Mouse (Mus musculus): ENCODE measurements at regions not wholly inside any gene's neighbourhood (a gene's known extent, or its start where the extent isn't known, plus 50 kb on each side); places are given as distances from the start of the nearest gene placed in this dataset.

DNA sequence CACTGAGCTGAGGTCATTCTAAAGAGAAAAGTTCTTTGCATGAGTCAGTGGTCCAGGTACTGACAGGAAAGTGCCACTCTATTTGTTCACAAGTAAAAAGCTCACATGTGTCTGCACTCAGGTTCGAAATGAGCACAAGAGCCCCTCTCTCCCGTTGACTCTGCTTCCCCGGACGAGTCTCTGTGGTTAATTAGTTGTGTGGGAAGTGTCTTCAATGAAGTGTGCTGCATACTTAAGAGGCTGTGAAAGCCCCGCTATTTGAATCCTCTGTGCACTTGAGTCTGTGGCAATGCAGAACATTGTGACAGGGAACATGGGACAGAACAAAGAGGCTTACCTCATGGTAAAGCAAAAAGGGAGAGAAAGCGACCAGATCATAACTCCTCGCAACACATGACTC lies 297.0 kb downstream of the Ostf1 start:
- TF ChIP-seq USF1 (IDR thresholded peaks at IDR 0.05; ENCODE audit: low read depth): no peak
- TF ChIP-seq CEBPB (IDR thresholded peaks at IDR 0.05; ENCODE audit: low read depth): no peak
- TF ChIP-seq CTCF (IDR thresholded peaks at IDR 0.05; ENCODE audit: control insufficient read depth, insufficient read depth, insufficient read length): no peak
- no peak for TF ChIP-seq MYOD1 (IDR thresholded peaks at IDR 0.05; ENCODE audit: control insufficient read depth, insufficient read length, low read depth)
- no peak for TF ChIP-seq MAX (IDR thresholded peaks at IDR 0.05)
- no peak for TF ChIP-seq MYOG (IDR thresholded peaks at IDR 0.05; ENCODE audit: control insufficient read depth, extremely low read depth, insufficient read length)
- no peak for TF ChIP-seq FOSL1 (IDR thresholded peaks at IDR 0.05; ENCODE audit: insufficient read depth, low read length, poor library complexity, severe bottlenecking)

GRCm38 (mm10) chr19:18331811-18332210 lies 299.8 kb downstream of the Ostf1 start:
- Histone ChIP-seq H3K36me3 (ENCODE audit: control insufficient read depth, insufficient read depth) (no peaks in the 10 kb centered on the region), H3K79me3 (ENCODE audit: low read depth) (no peaks in the 10 kb centered on the region), H3ac (ENCODE audit: control insufficient read depth, insufficient read length, low read depth) (no peak overlapping the region), H3K4me3 (ENCODE audit: insufficient read depth, poor library complexity, severe bottlenecking) (no peak overlapping the region), H3K79me2 (ENCODE audit: control insufficient read depth, insufficient read depth) (no peaks in the 10 kb centered on the region), H3K27me3 (ENCODE audit: control insufficient read depth, insufficient read depth, insufficient read length) (no peaks in the 10 kb centered on the region)
- TF ChIP-seq FOSL1 (IDR thresholded peaks at IDR 0.05; ENCODE audit: insufficient read depth, low read length, poor library complexity, severe bottlenecking) (no peak), USF1 (IDR thresholded peaks at IDR 0.05; ENCODE audit: low read depth) (no peak), CTCF (IDR thresholded peaks at IDR 0.05; ENCODE audit: control insufficient read depth, insufficient read depth, insufficient read length) (no peak), MYOD1 (IDR thresholded peaks at IDR 0.05; ENCODE audit: control insufficient read depth, insufficient read length, low read depth) (no peak), CEBPB (IDR thresholded peaks at IDR 0.05; ENCODE audit: low read depth) (no peak), MYOG (IDR thresholded peaks at IDR 0.05; ENCODE audit: control insufficient read depth, extremely low read depth, insufficient read length) (no peak), MAX (IDR thresholded peaks at IDR 0.05) (no peak)

More for the DNA sequence above, 297.0 kb downstream of the Ostf1 start:
- H3K79me2 ChIP-seq (ENCODE audit: control insufficient read depth, insufficient read depth): no peaks in the 10 kb centered on the region
- no peak overlapping the region for H3ac ChIP-seq (ENCODE audit: control insufficient read depth, insufficient read length, low read depth)
- H3K79me3 ChIP-seq (ENCODE audit: low read depth): no peaks in the 10 kb centered on the region
- H3K36me3 ChIP-seq (ENCODE audit: control insufficient read depth, insufficient read depth): no peaks in the 10 kb centered on the region
- no peak overlapping the region for H3K4me3 ChIP-seq (ENCODE audit: insufficient read depth, poor library complexity, severe bottlenecking)
- H3K27me3 ChIP-seq (ENCODE audit: control insufficient read depth, insufficient read depth, insufficient read length): no peaks in the 10 kb centered on the region

DNA sequence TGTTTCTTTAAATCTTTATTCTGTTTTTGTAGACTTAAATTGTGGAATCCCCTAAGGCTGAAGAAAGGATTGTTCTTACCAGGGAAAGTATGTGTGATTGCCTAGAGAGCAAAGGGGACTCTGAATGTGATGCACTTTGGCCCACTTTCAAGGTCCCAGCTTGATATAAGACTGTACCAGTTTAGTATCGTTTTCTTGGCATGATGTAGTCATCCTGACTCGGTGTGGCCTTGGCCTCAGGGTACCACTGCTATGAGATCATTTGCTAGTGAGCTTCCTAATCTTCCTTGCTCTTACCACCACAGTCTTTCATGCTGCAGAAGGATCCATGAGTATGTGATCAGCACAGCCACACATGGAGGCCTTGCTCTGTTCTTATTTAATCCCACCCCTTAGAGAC lies 302.2 kb downstream of the Ostf1 start:
- H3K27me3 ChIP-seq (ENCODE audit: control insufficient read depth, insufficient read depth, insufficient read length): no peaks in the 10 kb centered on the region
- TF ChIP-seq MYOG (IDR thresholded peaks at IDR 0.05; ENCODE audit: control insufficient read depth, extremely low read depth, insufficient read length) (no peak), CEBPB (IDR thresholded peaks at IDR 0.05; ENCODE audit: low read depth) (no peak), USF1 (IDR thresholded peaks at IDR 0.05; ENCODE audit: low read depth) (no peak), MYOD1 (IDR thresholded peaks at IDR 0.05; ENCODE audit: control insufficient read depth, insufficient read length, low read depth) (no peak), MAX (IDR thresholded peaks at IDR 0.05) (no peak), CTCF (IDR thresholded peaks at IDR 0.05; ENCODE audit: control insufficient read depth, insufficient read depth, insufficient read length) (no peak), FOSL1 (IDR thresholded peaks at IDR 0.05; ENCODE audit: insufficient read depth, low read length, poor library complexity, severe bottlenecking) (no peak)
- no peak overlapping the region for H3K4me3 ChIP-seq (ENCODE audit: insufficient read depth, poor library complexity, severe bottlenecking)
- no peaks in the 10 kb centered on the region for H3K79me3 ChIP-seq (ENCODE audit: low read depth)
- H3K36me3 ChIP-seq (ENCODE audit: control insufficient read depth, insufficient read depth): no peaks in the 10 kb centered on the region
- no peak overlapping the region for H3ac ChIP-seq (ENCODE audit: control insufficient read depth, insufficient read length, low read depth)
- H3K79me2 ChIP-seq (ENCODE audit: control insufficient read depth, insufficient read depth): no peaks in the 10 kb centered on the region

DNA sequence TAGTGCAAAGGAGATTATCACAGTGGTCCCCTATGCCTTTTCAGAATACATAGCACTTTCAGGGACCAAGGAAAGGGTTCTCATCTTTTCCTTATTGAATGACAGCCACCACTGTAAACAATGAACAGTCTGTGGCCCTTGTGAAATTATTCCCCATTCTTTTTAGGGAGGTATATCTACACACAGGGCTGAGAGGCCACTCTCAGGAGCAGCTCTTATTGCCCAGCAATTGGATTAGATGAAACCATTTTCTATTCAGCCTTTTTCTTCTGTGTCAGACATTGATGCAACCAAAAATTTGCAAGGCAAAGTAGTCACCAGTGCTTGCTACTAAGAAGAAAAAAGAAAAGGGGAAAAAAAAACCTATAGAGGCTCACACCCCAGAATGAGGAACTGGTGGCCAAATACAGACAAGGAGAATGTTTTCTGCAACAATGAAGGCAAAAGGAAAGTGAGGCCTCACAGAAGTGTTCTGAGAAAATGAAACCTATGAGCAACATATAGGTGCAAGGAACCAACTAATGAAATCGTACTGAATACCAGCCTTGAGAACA lies 313.2 kb downstream of the Ostf1 start:
- Histone ChIP-seq H3K4me3 (ENCODE audit: insufficient read depth, poor library complexity, severe bottlenecking) (no peak overlapping the region), H3K36me3 (ENCODE audit: control insufficient read depth, insufficient read depth) (no peaks in the 10 kb centered on the region), H3ac (ENCODE audit: control insufficient read depth, insufficient read length, low read depth) (no peak overlapping the region), H3K27me3 (ENCODE audit: control insufficient read depth, insufficient read depth, insufficient read length) (no peaks in the 10 kb centered on the region), H3K79me2 (ENCODE audit: control insufficient read depth, insufficient read depth) (no peaks in the 10 kb centered on the region), H3K79me3 (ENCODE audit: low read depth) (no peaks in the 10 kb centered on the region)
- no peak for TF ChIP-seq FOSL1 (IDR thresholded peaks at IDR 0.05; ENCODE audit: insufficient read depth, low read length, poor library complexity, severe bottlenecking)
- TF ChIP-seq CTCF (IDR thresholded peaks at IDR 0.05; ENCODE audit: control insufficient read depth, insufficient read depth, insufficient read length): no peak
- TF ChIP-seq MYOD1 (IDR thresholded peaks at IDR 0.05; ENCODE audit: control insufficient read depth, insufficient read length, low read depth): no peak

GRCm38 (mm10) chr19:18273415-18273814 lies 358.2 kb downstream of the Ostf1 start:
- Histone ChIP-seq H3K79me3 (ENCODE audit: low read depth) (no peaks in the 10 kb centered on the region), H3K27me3 (ENCODE audit: control insufficient read depth, insufficient read depth, insufficient read length) (no peaks in the 10 kb centered on the region), H3ac (ENCODE audit: control insufficient read depth, insufficient read length, low read depth) (no peak overlapping the region), H3K4me3 (ENCODE audit: insufficient read depth, poor library complexity, severe bottlenecking) (no peak overlapping the region), H3K79me2 (ENCODE audit: control insufficient read depth, insufficient read depth) (no peaks in the 10 kb centered on the region), H3K36me3 (ENCODE audit: control insufficient read depth, insufficient read depth) (no peaks in the 10 kb centered on the region)
- TF ChIP-seq FOSL1 (IDR thresholded peaks at IDR 0.05; ENCODE audit: insufficient read depth, low read length, poor library complexity, severe bottlenecking) (no peak), CEBPB (IDR thresholded peaks at IDR 0.05; ENCODE audit: low read depth) (no peak)

DNA sequence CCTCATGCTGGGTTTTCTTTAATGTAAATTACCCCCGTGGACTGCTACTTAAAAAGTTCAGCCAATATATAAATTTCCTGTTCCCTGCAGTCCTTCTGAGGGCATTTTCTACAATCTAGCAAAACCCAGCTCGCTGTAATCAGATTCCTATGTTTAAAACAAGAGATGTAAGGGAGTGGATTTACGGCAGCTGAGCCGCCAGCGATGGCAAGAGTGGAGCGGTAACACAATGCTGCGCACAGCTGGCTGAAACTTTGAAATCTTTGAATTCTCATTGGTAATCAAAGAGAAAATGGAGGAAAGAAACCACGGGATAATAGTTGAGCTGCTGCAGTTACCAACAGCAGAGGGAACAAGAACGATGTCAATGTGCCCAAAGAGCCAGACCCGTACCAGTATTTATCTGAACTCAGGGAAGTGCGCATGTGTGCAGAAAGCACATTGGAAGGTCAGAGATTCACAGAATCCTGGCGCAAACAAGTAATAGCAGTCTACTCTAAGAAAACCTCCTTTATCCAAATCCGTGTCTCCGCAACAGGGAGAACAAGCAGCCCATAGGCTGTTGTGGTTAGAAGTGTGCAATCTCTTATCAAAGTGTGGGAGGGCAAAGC lies 376.4 kb downstream of the Ostf1 start:
- TF ChIP-seq FOSL1 (IDR thresholded peaks at IDR 0.05; ENCODE audit: insufficient read depth, low read length, poor library complexity, severe bottlenecking): no peak
- no peak for TF ChIP-seq MYOG (IDR thresholded peaks at IDR 0.05; ENCODE audit: control insufficient read depth, extremely low read depth, insufficient read length)
- TF ChIP-seq MAX (IDR thresholded peaks at IDR 0.05): no peak
- TF ChIP-seq CEBPB (IDR thresholded peaks at IDR 0.05; ENCODE audit: low read depth): no peak
- no peak for TF ChIP-seq USF1 (IDR thresholded peaks at IDR 0.05; ENCODE audit: low read depth)
- TF ChIP-seq MYOD1 (IDR thresholded peaks at IDR 0.05; ENCODE audit: control insufficient read depth, insufficient read length, low read depth): no peak
- no peak for TF ChIP-seq CTCF (IDR thresholded peaks at IDR 0.05; ENCODE audit: control insufficient read depth, insufficient read depth, insufficient read length)
- H3K79me3 ChIP-seq (ENCODE audit: low read depth): no peaks in the 10 kb centered on the region
- no peaks in the 10 kb centered on the region for H3K27me3 ChIP-seq (ENCODE audit: control insufficient read depth, insufficient read depth, insufficient read length)
- no peaks in the 10 kb centered on the region for H3K36me3 ChIP-seq (ENCODE audit: control insufficient read depth, insufficient read depth)
- H3K4me3 ChIP-seq (ENCODE audit: insufficient read depth, poor library complexity, severe bottlenecking): no peak overlapping the region
- H3K79me2 ChIP-seq (ENCODE audit: control insufficient read depth, insufficient read depth): no peaks in the 10 kb centered on the region
- no peak overlapping the region for H3ac ChIP-seq (ENCODE audit: control insufficient read depth, insufficient read length, low read depth)
